Mouse (Mus musculus) hindbrain, embryonic 10.5 days (tissue): Measurements from ENCODE around the gene Plbd1. TPM values are rescaled to one million over a fixed set of nuclear protein-coding genes. Genes with fewer than 3 reads are reported as not detected.

Experiments
- DNase-seq: peaks from one replicate; pipeline ENCODE4 v3.0.0-alpha.2; 2017; ENCODE audit warnings: low spot score
- H3K27ac ChIP-seq: fragments of 300-500 bp; sonication (generic); 2 replicates; pipeline ENCODE4 v1.5.1; 2016; ENCODE audit warnings: mild to moderate bottlenecking, moderate library complexity
- H3K27me3 ChIP-seq: fragments of 300-500 bp; sonication (generic); 2 replicates; pipeline ENCODE4 v1.6.1; 2016; ENCODE audit warnings: mild to moderate bottlenecking; ENCODE audit not compliant: poor library complexity, insufficient read depth, severe bottlenecking
- H3K36me3 ChIP-seq: fragments of 300-500 bp; sonication (generic); 2 replicates; pipeline ENCODE4 v1.6.1; 2016; ENCODE audit warnings: mild to moderate bottlenecking, moderate library complexity
- H3K4me1 ChIP-seq: fragments of 300-500 bp; sonication (generic); replicated peaks from 2 replicates; pipeline ENCODE4 v1.6.1; 2016; ENCODE audit warnings: mild to moderate bottlenecking
- H3K4me3 ChIP-seq: fragments of 300-500 bp; sonication (generic); 2 replicates; pipeline ENCODE4 v1.5.1; 2016; ENCODE audit warnings: mild to moderate bottlenecking, moderate library complexity
- H3K9me3 ChIP-seq: fragments of 300-500 bp; sonication (generic); 2 replicates; pipeline ENCODE4 v1.6.1; 2016; ENCODE audit warnings: mild to moderate bottlenecking, moderate library complexity
- WGBS: fragments of 180-500 bp; shearing (Covaris S2); methylation state at CpG from one replicate; pipeline ENCODE4 v1.1.7; 2016; 5-methylcytosine and 5-hydroxymethylcytosine counted together
- polyA plus RNA-seq: library from polyadenylated mRNA; unstranded; fragments of >200 nt; fragmentation: Nextera tagmentation; extraction: Ambion mirVana; gene quantifications from 2 replicates; pipeline ENCODE4 v1.2.1, GENCODE M21; 2016

Gene Plbd1
- polyA plus RNA-seq, 1 experiment from 2014 or later, result 1.8 TPM

DNA sequence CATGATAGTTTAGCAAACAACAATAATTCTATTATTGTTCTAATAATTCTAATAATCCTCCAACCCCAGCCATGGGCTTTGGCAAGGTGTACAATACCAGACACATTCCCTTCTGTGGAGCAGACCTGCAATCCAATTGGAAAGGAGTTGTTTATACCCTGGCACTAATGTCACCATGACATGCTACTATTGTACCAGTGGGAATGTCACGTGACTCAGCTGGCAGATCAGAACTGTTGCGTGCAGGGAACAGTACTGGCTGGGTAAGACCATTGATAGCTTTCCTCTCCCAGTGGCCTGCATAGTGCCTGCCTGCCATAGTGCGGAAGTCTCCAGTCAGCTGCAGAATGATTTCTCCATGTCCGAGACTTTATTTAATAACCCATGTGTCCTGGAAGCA, 67.2 kb downstream of the Plbd1 start:
- 93% methylated on average over 4 of the region's 4 CpGs for WGBS

DNA sequence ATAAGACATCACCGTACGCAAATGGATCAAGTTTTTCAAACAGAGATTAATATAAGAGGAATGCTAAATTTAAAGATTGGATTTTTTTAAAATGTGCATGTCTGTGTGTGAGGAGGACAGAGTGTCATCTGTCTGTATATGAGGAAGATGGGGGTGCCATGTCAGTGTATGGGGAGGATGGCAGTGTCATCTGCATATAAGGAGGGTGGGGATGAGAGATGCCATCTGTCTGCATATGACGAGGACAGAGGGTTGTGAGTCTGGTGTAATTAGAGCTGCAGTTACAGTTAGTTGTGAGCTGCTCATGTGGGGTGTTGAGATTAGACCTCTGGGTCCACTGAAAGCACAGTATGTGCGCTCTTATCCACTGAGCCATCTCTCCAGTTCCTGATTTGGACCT, 71.0 kb downstream of the Plbd1 start:
- Histone ChIP-seq H3K27ac (no peak overlapping the region), H3K9me3 (no peaks in the 10 kb centered on the region), H3K4me1 (no peaks in the 10 kb centered on the region), H3K27me3 (no peaks in the 10 kb centered on the region), H3K4me3 (no peak overlapping the region), H3K36me3 (peaks cover 93% of the 10 kb centered on the region)
- DNase-seq, result no peak
- WGBS, result 94% methylated on average over 4 of the region's 4 CpGs

More for the DNA sequence above, 67.2 kb downstream of the Plbd1 start:
- H3K27me3 ChIP-seq, result no peaks in the 10 kb centered on the region
- no peak overlapping the region for H3K4me3 ChIP-seq
- no peaks in the 10 kb centered on the region for H3K9me3 ChIP-seq
- H3K27ac ChIP-seq, result no peak overlapping the region
- peaks cover 96% of the 10 kb centered on the region for H3K36me3 ChIP-seq
- no peaks in the 10 kb centered on the region for H3K4me1 ChIP-seq
- DNase-seq, result no peak

DNA sequence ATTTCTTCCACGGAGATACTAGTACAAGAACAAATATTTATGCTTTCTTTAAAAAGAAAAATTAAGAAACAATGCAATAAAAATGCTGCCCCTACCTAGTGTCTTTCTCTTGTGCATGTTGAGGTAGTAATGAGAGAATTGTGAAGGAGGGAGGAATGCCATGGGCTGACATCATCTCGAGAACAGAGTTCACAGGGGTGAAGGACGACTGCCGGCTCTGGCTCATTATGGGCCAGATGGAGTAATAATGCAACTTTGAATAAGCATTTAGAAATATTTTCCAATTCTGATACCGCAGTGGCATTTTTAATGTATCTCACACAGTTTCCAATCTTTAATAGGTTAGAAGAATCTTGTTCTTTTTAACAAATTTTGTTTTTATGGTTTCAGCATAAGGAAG, 95.7 kb downstream of the Plbd1 start:
- no peak overlapping the region for H3K4me3 ChIP-seq
- H3K36me3 ChIP-seq, result peaks cover 94% of the 10 kb centered on the region
- DNase-seq, result no peak
- 98% methylated on average over 5 of the region's 5 CpGs for WGBS
- no peaks in the 10 kb centered on the region for H3K27me3 ChIP-seq
- H3K9me3 ChIP-seq, result peaks cover 16% of the 10 kb centered on the region; the same call in 1 of the 2 replicates
- H3K4me1 ChIP-seq, result no peaks in the 10 kb centered on the region
- H3K27ac ChIP-seq, result no peak overlapping the region

Other genes with a start within 250 kb of the Plbd1 start
- not detected in 2 replicates for gene E330021D16Rik, start 246.4 kb downstream of the Plbd1 start, polyA plus RNA-seq
- gene Atf7ip, start 155.8 kb downstream of the Plbd1 start, polyA plus RNA-seq, result 41.8 and 47.2 TPM in 2 replicates
- 0.05 and 0.11 TPM in 2 replicates for gene Gucy2c, start 119.8 kb upstream of the Plbd1 start, polyA plus RNA-seq
- 0.65 and 0.78 TPM in 2 replicates for gene Hist4h4, start 142.5 kb upstream of the Plbd1 start, polyA plus RNA-seq
- 105 and 120 TPM in 2 replicates for gene H2afj, start 146.3 kb upstream of the Plbd1 start, polyA plus RNA-seq
- 1.1 and 2.3 TPM in 2 replicates for gene BC049715, start 165.7 kb upstream of the Plbd1 start, polyA plus RNA-seq
- gene Wbp11, start 166.3 kb upstream of the Plbd1 start, polyA plus RNA-seq, result 140 and 155 TPM in 2 replicates
- gene Smco3, start 173.5 kb upstream of the Plbd1 start, polyA plus RNA-seq, result not detected in 2 replicates
- 1.7 and 2.3 TPM in 2 replicates for gene Art4, start 195.8 kb upstream of the Plbd1 start, polyA plus RNA-seq
- gene Mgp, start 213.9 kb upstream of the Plbd1 start, polyA plus RNA-seq, result 0.85 and 3.3 TPM in 2 replicates